Mouse (Mus musculus): ENCODE results near the gene BC052040.

The BC052040 gene

DNA sequence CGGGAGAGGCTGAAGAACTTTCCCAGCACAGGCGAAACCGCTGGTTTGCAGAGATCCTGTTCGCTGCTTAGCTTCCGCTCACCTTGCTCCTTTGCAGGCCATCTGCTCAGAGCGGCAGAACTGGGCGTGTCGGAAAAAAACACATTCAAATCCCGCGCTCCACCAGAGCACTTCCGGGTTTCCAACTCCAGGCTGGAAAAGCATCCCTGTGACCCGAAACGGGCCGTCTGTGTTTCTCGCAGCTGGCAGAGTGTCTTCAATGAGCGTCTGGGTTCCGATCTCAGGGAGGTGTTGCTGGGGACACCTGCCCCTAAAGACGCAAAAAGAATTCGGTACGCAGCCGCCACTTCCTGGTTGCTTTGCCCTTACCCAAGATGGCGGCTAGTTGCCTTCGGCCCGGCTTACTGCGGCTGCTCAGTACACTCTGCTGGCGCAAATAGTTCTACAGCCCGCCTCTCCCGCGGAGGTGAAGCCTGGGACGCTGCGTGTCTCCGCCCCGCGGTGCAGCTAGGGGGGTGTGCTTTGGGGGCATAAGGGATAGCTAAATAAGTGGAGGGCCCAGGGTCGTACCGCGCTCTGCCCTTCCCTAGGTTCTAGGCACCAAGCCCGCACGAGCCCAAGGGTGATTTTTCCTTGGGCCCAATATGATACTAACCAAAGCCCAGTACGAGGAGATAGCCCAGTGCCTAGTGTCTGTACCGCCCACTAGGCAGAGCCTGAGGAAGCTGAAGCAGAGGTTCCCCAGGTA, at the start of gene BC052040:
BC052040 (plus strand) TSS at position 476 of the 748 bp plus-strand sequence.
- DNase-seq (ENCODE audit: low spot score in 2 of 2) = peak; percentile 88 to 91

DNA sequence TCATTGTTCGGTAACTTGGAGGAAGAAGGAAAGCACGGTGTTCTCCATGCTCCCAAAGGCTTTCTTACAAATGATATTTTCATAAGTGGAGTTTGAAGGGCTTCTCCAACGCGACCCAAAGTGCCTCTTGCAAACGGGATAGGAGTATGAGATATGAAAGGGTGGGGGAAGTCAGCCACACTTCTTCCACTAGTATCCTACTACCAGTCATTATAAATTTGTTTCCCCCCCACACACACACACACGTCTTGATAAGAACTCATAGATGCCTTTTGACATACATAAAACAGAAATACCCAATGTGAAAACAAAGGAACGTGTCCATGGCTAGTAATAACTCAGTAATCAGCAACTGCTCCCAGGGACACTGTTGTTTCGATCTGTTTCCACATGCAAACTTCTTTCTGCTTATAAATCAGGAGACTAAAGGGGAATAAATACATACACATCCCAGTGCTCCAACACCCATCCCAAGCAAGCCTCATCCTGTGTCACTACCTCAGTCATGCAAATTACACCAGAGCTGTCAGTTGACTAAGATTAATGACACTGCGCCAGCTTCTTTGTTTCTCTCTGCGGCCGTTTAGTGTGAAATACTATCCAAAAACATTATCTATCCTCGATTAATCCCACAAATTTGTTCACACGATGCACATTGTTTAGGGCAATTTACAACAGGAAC, 43.4 kb upstream of the BC052040 start:
- DNase-seq (ENCODE audit: low spot score in 2 of 2) = no peak

DNA sequence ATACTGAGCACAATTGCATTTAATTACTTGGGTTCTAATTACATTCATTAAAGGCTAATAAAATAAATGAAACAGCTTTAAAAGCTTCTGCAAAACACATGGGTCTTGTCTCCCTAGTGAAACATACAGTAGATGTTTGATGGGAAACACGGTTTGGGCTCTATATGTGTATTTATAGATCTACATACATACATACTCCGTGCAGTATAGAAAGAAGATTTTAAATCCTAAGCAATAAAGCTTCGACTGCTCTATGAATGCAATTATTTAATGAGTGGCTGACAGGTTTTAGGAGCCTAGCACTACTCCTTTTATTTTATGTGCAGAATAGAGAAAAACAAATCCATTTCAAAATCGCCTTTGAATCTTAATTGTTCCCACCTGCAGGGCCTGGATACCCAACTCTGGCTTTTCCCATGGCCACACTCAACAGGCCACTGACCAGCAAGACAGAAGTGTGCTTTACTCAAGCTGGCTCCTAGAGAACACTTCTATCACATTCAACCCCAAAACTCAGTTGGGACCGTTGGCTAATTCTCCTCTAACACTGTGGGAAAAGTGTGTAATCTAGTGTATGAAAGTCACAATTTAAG, 42.7 kb upstream of the BC052040 start:
- no peak for DNase-seq (ENCODE audit: low spot score in 2 of 2)

DNA sequence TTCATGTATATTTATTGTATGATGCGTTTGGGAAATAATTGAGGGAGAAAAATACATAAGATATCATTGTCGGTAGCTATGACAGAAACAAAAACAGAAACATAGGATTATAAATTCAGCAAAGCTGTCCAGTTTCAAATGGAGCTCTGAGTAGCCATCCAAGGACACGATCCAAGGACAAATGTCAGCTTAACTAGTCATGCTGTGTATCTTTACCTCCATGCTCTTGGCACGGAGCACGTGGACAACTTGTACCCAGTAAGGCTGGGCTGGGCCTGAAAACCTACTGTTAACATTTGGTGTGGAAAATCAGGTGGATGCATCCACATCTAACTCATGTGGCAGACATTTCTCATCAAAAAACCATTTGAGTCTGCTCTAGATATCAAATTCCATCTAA, 41.8 kb upstream of the BC052040 start:
- DNase-seq (ENCODE audit: low spot score in 2 of 2) = no peak

DNA sequence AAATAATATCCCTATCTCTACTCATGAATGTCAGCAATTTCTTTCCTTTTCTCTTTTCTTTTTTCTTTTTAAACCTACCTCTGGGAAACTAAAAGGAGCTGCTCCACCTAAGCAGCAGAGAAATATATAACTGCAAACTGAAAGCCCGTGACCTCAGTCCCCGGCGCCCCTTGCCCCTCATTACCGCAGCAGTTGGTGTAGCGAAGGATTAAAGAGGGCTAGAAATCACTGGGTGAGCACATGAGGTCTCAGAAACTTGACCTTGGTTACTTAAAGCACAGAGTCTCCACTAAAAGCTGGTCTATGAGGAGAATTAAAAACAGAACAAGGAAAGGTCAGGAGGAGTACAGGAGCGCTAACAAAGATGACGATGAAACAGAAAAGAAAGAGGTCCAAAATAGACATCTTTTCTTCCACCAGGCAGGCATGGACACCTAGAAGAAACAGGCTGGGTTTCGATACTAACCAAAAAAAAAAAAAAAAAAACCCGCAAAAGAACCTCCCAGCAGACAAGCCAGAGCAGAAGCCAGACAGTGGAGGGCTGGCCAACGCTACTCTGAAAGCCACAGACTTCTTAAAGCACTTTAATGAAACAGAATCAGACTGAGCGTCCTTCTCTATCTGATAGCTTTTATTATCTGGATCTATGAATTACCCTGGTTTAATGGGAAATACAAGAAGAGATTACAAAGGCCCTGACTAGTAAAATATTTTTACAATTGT, 39.0 kb upstream of the BC052040 start:
- DNase-seq (ENCODE audit: low spot score in 2 of 2) = no peak

DNA sequence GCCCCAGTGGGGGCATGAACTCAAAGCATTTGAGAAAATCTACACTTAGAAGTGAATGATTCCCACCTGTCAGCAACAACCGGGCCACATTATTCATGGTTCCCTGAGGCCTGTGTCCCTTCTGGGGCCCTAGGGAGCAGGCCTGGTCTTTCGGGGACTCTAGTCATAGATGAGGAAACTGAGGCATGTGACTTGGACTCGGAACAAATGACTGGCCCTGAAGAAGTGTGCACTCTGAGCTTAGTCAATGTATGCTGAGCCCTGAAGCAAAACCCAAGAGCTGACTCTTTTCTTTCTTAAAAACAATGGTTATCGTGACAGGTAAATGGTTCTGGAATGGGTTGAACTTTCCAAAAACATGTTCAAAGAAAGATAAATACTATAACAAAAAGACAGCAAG, 38.3 kb upstream of the BC052040 start:
- DNase-seq (ENCODE audit: low spot score in 2 of 2) = no peak

DNA sequence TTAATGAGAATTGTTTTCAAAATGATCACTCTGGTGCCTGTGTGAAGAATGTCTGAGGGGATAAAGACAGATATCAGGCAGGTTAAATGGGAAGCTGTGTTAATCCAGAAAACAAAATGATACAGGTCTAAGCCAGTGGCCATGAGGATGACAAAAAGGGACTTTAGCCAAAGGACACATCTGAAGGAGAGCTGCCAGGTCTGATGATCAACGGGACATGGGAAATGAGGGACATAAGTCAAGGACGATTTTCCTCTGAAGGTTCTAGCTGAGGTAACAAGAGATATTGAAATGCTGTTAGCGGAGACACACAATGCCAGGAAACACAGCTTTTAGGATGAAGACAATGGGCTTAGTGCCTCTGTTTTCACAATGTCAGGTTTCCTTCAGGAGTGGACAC, 29.6 kb upstream of the BC052040 start:
- DNase-seq (ENCODE audit: low spot score in 2 of 2) = no peak

DNA sequence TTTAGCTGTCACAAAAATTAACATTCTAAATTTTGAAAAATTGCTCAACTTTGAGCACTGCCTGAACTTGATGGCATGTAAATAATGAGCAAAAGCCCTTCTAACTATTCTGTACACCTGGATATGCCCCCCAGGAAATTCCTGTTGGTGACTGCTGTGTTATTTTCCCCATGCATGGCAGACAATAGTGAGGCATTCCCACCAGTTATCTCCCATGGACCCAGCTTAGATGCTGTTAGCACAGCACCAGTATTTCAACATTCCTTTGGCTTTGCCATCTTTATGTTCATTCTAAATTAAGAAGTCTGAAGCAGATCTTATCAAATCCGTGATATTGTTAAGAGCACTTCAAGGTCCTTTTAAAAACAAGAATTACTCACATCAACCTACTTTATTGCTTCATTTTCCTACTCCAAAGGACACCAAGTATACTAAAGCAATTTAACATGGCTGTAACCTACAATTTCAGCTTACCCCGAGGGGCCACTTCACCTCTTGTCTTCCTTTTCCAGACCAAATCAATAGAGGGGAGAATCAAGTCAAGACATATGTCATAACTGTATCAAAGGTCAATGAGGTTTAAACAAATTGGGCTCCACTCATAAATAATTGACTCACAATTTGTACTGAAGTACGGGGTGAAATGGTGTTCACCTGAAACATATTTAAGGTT, 19.2 kb upstream of the BC052040 start:
- no peak for DNase-seq (ENCODE audit: low spot score in 2 of 2)

DNA sequence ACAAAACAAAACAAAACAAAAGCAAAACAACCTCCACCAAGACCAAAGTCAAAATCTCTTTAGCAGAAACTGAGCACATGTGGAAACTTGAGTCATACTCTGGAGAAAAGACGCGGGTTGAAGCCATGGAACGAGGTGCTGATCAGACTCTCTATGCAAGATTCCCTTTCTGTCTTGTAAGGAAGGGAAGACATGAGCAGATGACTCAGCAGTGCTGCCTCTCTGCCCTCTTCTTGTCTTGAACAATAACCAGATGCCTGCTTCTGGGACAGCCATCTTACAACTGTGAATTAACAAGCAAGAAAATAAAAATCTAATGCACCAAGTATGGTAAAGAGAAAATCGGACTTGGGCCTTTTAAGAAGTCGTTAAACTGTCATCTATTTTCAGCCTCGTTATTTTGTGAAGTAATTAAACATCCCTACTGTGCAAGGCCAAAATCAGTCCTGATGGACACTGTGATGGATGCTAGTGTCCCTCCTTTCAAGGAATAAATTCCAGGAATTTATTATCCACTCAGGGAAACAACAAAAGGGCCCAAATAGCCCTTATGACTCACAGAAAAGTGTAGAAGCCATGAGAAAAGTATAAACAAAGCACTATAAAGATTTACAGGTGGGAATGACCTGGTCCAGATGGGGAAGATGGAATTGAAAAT, 18.0 kb upstream of the BC052040 start:
- DNase-seq (ENCODE audit: low spot score in 2 of 2) = no peak

DNA sequence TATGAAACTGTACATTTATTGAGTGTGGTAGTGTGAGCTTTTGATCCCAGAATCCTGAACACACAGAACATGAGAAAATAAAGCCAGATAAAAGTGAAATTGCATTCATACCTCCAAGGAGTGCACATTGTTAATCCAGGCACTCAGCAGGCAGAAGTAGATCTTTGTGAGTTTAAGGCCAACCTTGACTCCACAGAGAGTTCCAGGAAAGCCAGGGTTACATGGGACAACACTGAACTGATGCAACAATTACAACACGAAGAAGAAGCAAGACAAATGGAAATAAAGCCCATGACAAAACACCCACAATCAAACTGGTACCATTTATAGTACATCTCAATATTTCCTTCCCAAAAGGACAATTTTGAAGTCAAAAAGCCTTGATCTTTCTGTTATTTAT, 9.5 kb upstream of the BC052040 start:
- DNase-seq (ENCODE audit: low spot score in 2 of 2) = no peak

DNA sequence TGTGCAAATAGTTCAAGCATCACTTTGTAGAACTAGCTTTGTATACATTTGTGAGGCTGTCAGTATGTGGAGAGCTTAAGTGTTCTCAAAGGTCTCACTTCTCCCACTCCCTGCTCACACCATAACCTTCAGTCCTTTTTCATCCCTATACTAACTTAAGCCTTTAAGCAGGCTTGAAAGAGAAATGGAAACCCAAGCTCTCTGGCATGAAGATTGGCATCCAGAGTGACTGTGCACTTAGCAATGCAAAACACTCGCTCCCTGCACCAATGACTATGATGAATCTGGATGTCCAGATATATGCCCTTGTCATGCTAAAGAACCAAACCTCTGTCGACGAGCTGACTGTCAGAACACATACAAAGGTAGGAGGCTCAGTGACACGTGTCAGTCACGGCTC, 6.7 kb upstream of the BC052040 start:
- no peak for DNase-seq (ENCODE audit: low spot score in 2 of 2)

DNA sequence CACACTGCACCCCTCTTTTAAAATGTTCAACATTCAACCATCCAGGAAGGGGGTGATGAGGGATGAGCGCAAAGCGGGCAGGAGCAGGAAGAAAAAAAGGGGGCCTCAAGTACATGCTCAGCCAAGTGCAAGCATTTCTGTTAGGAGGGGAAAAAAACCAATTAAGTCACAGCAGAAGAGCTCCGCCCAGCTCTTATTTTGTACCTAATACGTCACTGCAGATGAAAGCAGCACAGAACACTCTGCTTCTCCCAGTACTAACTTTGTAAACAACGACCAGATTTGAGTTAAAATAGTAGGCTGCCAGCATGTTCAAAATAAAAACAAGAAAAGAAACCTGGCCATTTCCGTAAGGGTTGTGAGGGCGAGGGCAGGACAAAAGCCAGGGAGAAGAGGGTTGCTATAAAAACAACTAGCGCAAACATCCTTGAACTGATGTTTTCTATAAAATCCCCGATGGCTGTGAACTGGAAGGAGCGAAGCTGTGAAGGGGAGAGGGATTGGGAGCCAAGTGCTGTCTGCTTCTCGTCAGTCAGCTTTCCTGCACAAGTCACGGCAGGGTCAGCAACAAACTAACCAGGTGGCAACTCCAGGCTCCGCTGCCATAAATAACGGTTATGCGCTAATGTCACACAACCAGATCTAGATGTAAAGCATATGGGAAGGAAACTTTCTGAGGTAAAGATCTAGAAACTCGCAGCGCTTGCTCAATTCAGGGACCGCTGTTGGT, 2.2 kb upstream of the BC052040 start:
- DNase-seq (ENCODE audit: low spot score in 2 of 2) = no peak

DNA sequence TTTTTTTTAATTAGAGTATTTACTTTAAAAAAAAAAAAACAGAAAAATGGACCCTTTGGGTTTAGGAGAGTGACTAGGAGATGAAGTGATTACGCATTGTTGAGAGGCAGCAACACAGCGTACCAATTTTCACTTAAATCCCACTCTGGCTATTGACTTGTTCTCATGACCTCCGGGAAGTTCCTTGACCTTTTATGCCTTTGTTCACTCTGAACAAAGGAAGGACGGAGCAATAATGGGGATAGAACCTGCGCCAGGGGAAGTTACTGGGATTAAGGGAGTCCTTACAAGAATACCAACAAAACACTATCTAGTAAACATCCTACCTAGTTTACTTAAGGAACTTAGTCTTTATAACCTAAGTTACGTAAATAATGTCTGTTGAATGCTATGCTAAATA, 1.5 kb upstream of the BC052040 start:
- DNase-seq (ENCODE audit: low spot score in 2 of 2) = no peak

DNA sequence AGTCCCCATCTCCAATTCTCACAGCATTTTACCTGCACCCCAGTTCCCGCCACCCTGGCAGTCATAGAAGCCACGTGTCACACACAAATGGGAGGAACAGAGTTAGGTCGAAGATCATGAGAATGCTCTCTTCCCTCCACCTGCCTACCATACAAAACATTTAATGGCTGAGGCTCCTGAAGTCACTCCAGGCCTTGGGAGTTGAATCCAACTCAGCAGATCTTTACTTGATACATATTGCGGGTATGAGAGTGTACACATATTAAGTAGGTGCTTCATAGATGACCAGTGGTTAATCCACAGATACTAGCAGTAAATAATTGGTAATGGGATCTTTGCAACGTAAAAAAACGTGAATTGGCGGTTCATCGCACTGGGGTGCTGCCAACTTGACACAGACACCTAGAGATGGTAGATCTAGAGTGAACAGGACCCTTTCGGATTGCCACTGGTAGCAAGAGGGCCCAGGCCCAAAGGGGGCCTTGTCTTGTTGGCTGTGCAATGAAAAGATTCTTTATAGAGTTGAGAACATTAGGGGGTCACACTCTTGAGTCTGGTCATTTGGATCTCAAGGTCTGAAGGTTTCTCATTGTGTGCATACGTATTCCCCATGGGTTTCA, 583 bp downstream of the BC052040 start:
- DNase-seq (ENCODE audit: low spot score in 2 of 2) = no peak

DNA sequence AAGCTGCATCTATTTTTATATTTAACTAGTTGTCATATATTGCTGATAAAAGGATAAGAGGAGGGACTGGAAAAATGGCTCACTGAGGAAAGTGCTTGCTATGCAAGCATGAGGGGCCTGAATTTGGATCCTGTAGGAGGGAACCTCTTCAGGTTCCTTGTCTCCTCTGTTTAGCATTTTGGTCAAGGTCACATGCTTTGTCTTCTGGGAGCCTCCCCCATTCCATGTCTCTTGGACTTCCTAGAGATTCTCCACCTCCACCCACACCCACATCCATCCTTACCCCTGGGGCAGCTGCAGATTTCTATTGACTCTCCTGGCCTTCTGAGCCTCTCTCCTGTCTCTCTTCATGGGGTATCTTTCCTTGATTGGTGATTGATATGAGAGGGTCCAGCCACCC, 2.3 kb downstream of the BC052040 start:
- no peak for DNase-seq (ENCODE audit: low spot score in 2 of 2)

DNA sequence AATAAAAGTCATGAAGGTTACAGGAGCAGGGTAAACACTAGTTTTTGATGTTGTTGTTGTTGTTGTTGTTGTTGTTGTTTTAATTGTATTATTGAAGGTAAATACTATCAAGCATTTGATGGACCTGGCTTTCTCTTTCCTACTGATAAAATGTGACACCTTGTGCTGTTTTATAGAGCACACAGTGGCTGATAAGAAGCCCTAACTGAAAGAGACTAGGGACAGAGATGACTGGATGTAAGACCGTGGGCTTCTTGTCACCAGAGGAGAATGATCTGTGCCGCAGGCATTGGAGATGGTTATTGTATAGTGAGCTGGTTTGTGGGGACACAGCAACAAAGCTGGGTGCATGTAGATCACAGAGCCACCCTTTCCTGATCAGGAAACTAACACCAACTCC, 9.1 kb downstream of the BC052040 start:
- no peak for DNase-seq (ENCODE audit: low spot score in 2 of 2)

DNA sequence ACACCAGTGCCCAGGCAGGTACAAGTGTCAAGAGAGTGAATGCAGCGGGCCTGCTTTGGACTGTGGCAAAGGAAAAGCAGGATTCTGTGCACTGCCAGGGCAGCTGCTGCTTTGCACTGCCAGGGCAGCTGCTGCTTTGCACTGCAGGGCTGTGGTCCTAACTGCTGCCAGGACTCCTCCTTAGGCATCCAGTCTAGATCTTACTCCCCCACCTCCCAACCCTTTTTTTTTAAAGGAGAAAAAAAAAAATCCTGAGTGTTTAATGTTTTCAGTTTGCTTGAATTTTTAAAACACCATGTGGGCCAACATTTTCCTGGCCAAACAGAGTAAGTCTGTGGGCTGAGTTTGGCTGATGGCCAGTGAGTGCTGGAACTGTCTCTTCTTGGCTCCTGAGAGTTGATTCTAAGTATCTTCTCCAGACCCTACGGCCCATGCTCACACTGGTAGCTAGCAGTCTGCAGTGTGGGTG, 11.2 kb downstream of the BC052040 start:
- no peak for DNase-seq (ENCODE audit: low spot score in 2 of 2)

DNA sequence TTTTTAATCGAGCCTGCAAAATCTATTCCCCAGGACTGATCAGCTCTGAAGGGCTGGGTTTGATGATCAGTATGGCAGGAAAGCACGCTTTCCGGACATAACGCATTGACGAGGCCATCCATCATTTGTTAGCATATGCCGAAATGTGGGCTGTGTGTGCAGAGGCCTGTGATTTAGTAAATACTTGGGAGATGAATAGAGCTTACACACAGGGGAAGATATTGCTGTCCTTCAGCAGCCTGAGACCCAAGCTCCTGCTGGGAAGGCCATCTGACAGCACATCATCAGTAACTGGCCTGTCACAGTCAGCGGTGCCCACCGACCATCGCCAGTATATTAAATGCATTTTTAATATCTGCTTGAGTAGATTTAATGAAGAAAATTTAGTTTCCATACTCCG, 15.5 kb downstream of the BC052040 start:
- no peak for DNase-seq (ENCODE audit: low spot score in 2 of 2)

DNA sequence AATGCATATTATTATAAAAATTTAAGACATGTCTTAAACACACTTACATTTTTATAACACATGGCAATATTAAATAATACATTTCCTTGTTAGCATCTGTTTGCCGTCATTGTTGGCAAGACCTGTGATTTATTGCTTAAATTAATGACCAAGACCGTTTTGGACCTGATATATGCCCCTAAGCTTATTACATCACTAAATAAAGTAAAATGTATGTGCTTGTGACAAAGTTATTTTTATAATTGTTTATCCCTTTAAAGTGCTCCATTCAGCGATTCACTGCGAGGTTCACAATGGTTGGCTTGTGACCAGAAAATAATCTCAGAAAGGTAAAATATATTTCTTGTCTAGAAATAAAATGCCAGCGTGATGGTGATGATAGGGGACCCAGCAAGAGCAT, 16.8 kb downstream of the BC052040 start:
- DNase-seq (ENCODE audit: low spot score in 2 of 2) = no peak

DNA sequence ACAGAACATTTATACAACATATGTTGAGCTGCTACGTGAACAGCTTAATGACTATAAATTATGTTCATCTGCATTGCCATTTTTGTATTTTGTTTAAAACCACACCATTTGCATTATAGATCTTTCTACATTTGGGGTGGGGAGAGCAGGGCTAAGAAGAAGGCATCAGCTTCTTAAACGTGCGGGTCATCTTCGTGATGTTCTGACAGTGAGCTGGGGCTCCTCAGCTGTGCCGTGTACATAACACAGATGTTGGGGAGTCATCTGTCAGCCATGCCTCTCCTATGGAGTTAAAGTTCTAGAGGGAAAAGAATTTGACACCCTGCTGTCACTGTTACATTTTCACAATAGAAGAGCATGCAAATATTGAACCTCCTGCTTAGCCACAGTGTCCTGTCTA, 19.2 kb downstream of the BC052040 start:
- DNase-seq (ENCODE audit: low spot score in 2 of 2) = no peak

Measured in spleen, postnatal 36 days (tissue).